Mouse (Mus musculus) skeletal muscle tissue, adult 2 months (tissue): ENCODE results near the gene Tfpi.
"Not testable (repeated sequence)": the region's sequence is repeated elsewhere in the genome, so short reads cannot be mapped to it uniquely, and the experiment has no call there.

Experiments used
- DNase-seq: peaks from one replicate; pipeline ENCODE4 v3.0.0-alpha.2; 2012; ENCODE audit warnings: low read depth, low spot score

Tfpi gene

GRCm38 (mm10) chr2:84389075-84389474, 87.5 kb downstream of the Tfpi start:
- DNase-seq, result no peak

- not testable (repeated sequence) for DNase-seq
These were observed 88.0 kb downstream of the Tfpi start for GRCm38 (mm10) chr2:84388537-84388936.

GRCm38 (mm10) chr2:84388023-84388416, 88.6 kb downstream of the Tfpi start:
- no peak for DNase-seq

- DNase-seq, result no peak
These were observed 89.1 kb downstream of the Tfpi start for GRCm38 (mm10) chr2:84387394-84388022.

- peak; percentile 21 for DNase-seq
These were observed 89.8 kb downstream of the Tfpi start for GRCm38 (mm10) chr2:84386563-84387393.

GRCm38 (mm10) chr2:84384911-84385693, 91.5 kb downstream of the Tfpi start:
- no peak for DNase-seq

GRCm38 (mm10) chr2:84383828-84384227, 92.7 kb downstream of the Tfpi start:
- DNase-seq, result no peak
